Mouse (Mus musculus) lung, adult 2 months (tissue): ENCODE data around the gene Parp6.

ENCODE experiments used
- CTCF ChIP-seq: fragments of 200-500 bp; IDR thresholded peaks from 2 replicates; pipeline ENCODE4 v1.5.1; 2011; ENCODE audit warnings: mild to moderate bottlenecking, low read length, control low read depth; ENCODE audit not compliant: insufficient read depth
- POLR2A ChIP-seq: fragments of 200-500 bp; IDR thresholded peaks from 2 replicates; pipeline ENCODE4 v1.6.1; 2011; ENCODE audit warnings: low read depth, mild to moderate bottlenecking, control low read depth, low read length, borderline replicate concordance; ENCODE audit errors: extremely low read depth

DNA sequence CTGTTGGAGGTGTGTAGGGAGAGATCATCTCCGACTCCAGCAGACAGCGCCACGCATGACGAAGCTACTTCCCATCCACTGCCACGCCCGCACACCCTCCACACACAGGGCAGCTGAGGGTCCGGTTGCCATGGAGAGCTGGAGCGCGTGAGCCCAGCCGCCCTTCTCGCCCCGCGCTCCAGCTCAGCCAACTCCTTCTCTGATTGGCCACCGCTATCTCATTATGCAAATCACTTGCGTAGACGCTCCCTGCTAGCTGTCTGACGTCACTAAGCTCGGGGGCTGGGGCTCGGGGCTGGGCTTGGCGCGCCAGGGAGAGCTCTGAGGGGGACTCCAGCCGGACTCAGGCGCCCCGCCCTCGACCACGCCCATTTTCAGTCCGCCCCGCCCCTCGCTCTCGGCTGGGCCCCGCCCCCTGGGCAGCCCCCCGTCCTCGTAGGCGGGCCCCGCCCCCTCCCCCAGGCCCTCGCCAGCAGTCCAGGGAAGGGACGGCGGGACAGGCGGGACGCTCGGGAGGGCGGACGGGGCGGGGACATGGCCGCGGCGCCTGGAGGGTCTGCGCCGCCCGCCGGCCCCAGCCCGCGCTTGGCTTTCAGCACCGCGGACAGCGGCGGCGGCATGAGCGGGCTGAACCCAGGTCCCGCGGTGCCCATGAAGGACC lies 39.1 kb upstream of the Parp6 start, which contains the start of gene Celf6:
- TF ChIP-seq POLR2A (no peak), CTCF (no peak)
